ENCODE assay signal across 16 mouse cellular contexts in genomic region chr7:68682929-68683643, GRCm38 (mm10).
DNase-seq lines count a peak whose midpoint lies in the region; ATAC-seq lines count a peak whose summit lies in the region.
"Had no signal": no experiment of that assay in that cellular context is flagged by ENCODE, and none has a peak within 500 bp of the region (broad histone marks: within the 10 kb centered on the region; RNA-seq: fewer than 3 reads in every experiment).

No protein-coding gene starts in this region.

- no peaks in the 10 kb centered on the region for H3K36me3 ChIP-seq in intestine, embryonic 16.5 days (ENCODE audit: control insufficient read depth, insufficient read depth, low read length)
- no peaks in the 10 kb centered on the region for H3K36me3 ChIP-seq in intestine, embryonic 15.5 days
- no peaks in the 10 kb centered on the region for H3K36me3 ChIP-seq in limb, embryonic 10.5 days
- H3K36me3 ChIP-seq: embryonic facial prominence, embryonic 12.5 days; G1E; heart, embryonic 13.5 days; limb, embryonic 15.5 days; midbrain, embryonic 12.5 days had no signal

- no peak overlapping the region; the same call in 1 of the 2 replicates for H3K27ac ChIP-seq in intestine, embryonic 16.5 days (ENCODE audit: low read length)
- H3K27ac ChIP-seq in intestine, embryonic 15.5 days, result no peak overlapping the region
- H3K27ac ChIP-seq in limb, embryonic 10.5 days, result no peak overlapping the region
- H3K27ac ChIP-seq: embryonic facial prominence, embryonic 12.5 days; heart, embryonic 13.5 days; limb, embryonic 15.5 days; midbrain, embryonic 12.5 days had no signal

- 0 out of 2 replicates have a peak overlapping the region, but pooled peaks have one; percentile 1 for H3K4me2 ChIP-seq in intestine, embryonic 16.5 days (ENCODE audit: low read depth, low read length)
- H3K4me2 ChIP-seq in intestine, embryonic 15.5 days (replicated peaks), result no peak overlapping the region
- H3K4me2 ChIP-seq: embryonic facial prominence, embryonic 12.5 days; heart, embryonic 13.5 days; limb, embryonic 15.5 days; midbrain, embryonic 12.5 days had no signal

- H3K4me3 ChIP-seq in intestine, embryonic 16.5 days (ENCODE audit: low read length), result no peak overlapping the region
- no peak overlapping the region for H3K4me3 ChIP-seq in intestine, embryonic 15.5 days (replicated peaks)
- no peak overlapping the region for H3K4me3 ChIP-seq in limb, embryonic 10.5 days
- H3K4me3 ChIP-seq: embryonic facial prominence, embryonic 12.5 days; heart, embryonic 13.5 days; limb, embryonic 15.5 days; midbrain, embryonic 12.5 days had no signal

- H3K4me1 ChIP-seq in intestine, embryonic 16.5 days (ENCODE audit: control insufficient read depth, insufficient read depth, low read length), result no peaks in the 10 kb centered on the region; the same call in 1 of the 2 replicates
- no peaks in the 10 kb centered on the region; the same call in 1 of the 2 replicates for H3K4me1 ChIP-seq in intestine, embryonic 15.5 days (replicated peaks)
- H3K4me1 ChIP-seq in limb, embryonic 10.5 days, result peaks cover 4% of the 10 kb centered on the region; the same call in 1 of the 2 replicates
- H3K4me1 ChIP-seq: heart, embryonic 13.5 days; midbrain, embryonic 12.5 days had no signal

- ATAC-seq in intestine, embryonic 16.5 days, result peak; percentile 26; the same call in 1 of the 2 replicates
- ATAC-seq in intestine, embryonic 15.5 days, result no peak; the same call in 1 of the 2 replicates
- peak; percentile 88 for ATAC-seq in common myeloid progenitor, adult 5-6 weeks (replicated peaks; ENCODE audit: low read depth, poor library complexity, severe bottlenecking)

- no peaks in the 10 kb centered on the region for H3K9me3 ChIP-seq in intestine, embryonic 16.5 days (ENCODE audit: control insufficient read depth, low read length)
- H3K9me3 ChIP-seq in intestine, embryonic 15.5 days, result no peaks in the 10 kb centered on the region
- H3K9me3 ChIP-seq in limb, embryonic 10.5 days (replicated peaks), result no peaks in the 10 kb centered on the region
- H3K9me3 ChIP-seq: embryonic facial prominence, embryonic 12.5 days; heart, embryonic 13.5 days; limb, embryonic 15.5 days; midbrain, embryonic 12.5 days had no signal

- peak; percentile 1 for DNase-seq in 416B (ENCODE audit: low read depth)
- DNase-seq in lung, postnatal 36 days, result peak; percentile 51
- DNase-seq in limb, embryonic 10.5 days (ENCODE audit: low spot score), result no peak
- no peak for DNase-seq in spleen, postnatal 36 days (ENCODE audit: low spot score in 2 of 2)
- DNase-seq in thymus, postnatal 36 days, result no peak
- DNase-seq: adrenal gland, postnatal 25 days; B cell, adult 2 months; right cerebral cortex, postnatal 14 days had no signal

- no peak overlapping the region for H3K9ac ChIP-seq in intestine, embryonic 16.5 days (ENCODE audit: low read depth, low read length)
- H3K9ac ChIP-seq in intestine, embryonic 15.5 days, result no peak overlapping the region
- H3K9ac ChIP-seq: embryonic facial prominence, embryonic 12.5 days; heart, embryonic 13.5 days; limb, embryonic 15.5 days; midbrain, embryonic 12.5 days had no signal

- 62% methylated on average over 5 of the region's 5 CpGs for WGBS in intestine, embryonic 16.5 days
- WGBS in intestine, embryonic 15.5 days, result 62% methylated on average over 5 of the region's 5 CpGs
- WGBS in limb, embryonic 10.5 days, result 86% methylated on average over 5 of the region's 5 CpGs

- H3K27me3 ChIP-seq in intestine, embryonic 16.5 days (replicated peaks; ENCODE audit: control insufficient read depth, insufficient read depth, low read length), result no peaks in the 10 kb centered on the region
- H3K27me3 ChIP-seq in intestine, embryonic 15.5 days (replicated peaks), result no peaks in the 10 kb centered on the region
- no peaks in the 10 kb centered on the region for H3K27me3 ChIP-seq in limb, embryonic 10.5 days (ENCODE audit: low read depth, poor library complexity, severe bottlenecking)
- H3K27me3 ChIP-seq: embryonic facial prominence, embryonic 12.5 days; heart, embryonic 13.5 days; limb, embryonic 15.5 days; midbrain, embryonic 12.5 days had no signal

Comparison
In these comparisons a context has a peak if more than half of its experiments do, and no peak if none do; other contexts are left out.
1. DNase-seq: peak in 416B (single experiment) and lung, postnatal 36 days (single experiment); none in limb, embryonic 10.5 days (single experiment), spleen, postnatal 36 days (0 of 2) and thymus, postnatal 36 days (0 of 2).